Mouse (Mus musculus): ENCODE results near the gene Mrpl39.

The Mrpl39 gene

GRCm38 (mm10) chr16:84735166-84736105 lies at the start of gene Mrpl39:
Gene Mrpl39, minus strand, starts transcription at chr16:84735742.
- peak; percentile 99 for DNase-seq

GRCm38 (mm10) chr16:84784966-84785365 lies 49.4 kb upstream of the Mrpl39 start:
- peak; percentile 59 for DNase-seq

GRCm38 (mm10) chr16:84783279-84783678 lies 47.7 kb upstream of the Mrpl39 start:
- peak; percentile 95 for DNase-seq

GRCm38 (mm10) chr16:84779718-84780117 lies 44.2 kb upstream of the Mrpl39 start:
- DNase-seq, result peak; percentile 92

GRCm38 (mm10) chr16:84778861-84779630 lies 43.5 kb upstream of the Mrpl39 start:
- peak; percentile 78 for DNase-seq

- DNase-seq, result peak; percentile 66
Measured at GRCm38 (mm10) chr16:84778431-84778830, 42.9 kb upstream of the Mrpl39 start.

- DNase-seq, result peak; percentile 91
Measured at GRCm38 (mm10) chr16:84776089-84776784, 40.7 kb upstream of the Mrpl39 start.

GRCm38 (mm10) chr16:84775356-84775755 lies 39.8 kb upstream of the Mrpl39 start:
- peak; percentile 83 for DNase-seq

GRCm38 (mm10) chr16:84774761-84775231 lies 39.3 kb upstream of the Mrpl39 start:
- DNase-seq, result peak; percentile 95

GRCm38 (mm10) chr16:84774003-84774703 lies 38.6 kb upstream of the Mrpl39 start, which contains the start of gene Jam2:
Gene Jam2, plus strand, starts transcription at chr16:84774123.
- peak; percentile 99 for DNase-seq

GRCm38 (mm10) chr16:84773268-84773861 lies 37.8 kb upstream of the Mrpl39 start:
- peak; percentile 97 for DNase-seq

GRCm38 (mm10) chr16:84772496-84773267 lies 37.1 kb upstream of the Mrpl39 start:
- peak; percentile 87 for DNase-seq

GRCm38 (mm10) chr16:84771461-84771860 lies 35.9 kb upstream of the Mrpl39 start:
- peak; percentile 97 for DNase-seq

GRCm38 (mm10) chr16:84770891-84771290 lies 35.3 kb upstream of the Mrpl39 start:
- DNase-seq, result peak; percentile 82

GRCm38 (mm10) chr16:84769619-84770464 lies 34.3 kb upstream of the Mrpl39 start:
- DNase-seq, result peak; percentile 30

GRCm38 (mm10) chr16:84769182-84769581 lies 33.6 kb upstream of the Mrpl39 start:
- peak; percentile 89 for DNase-seq

GRCm38 (mm10) chr16:84767956-84768355 lies 32.4 kb upstream of the Mrpl39 start:
- DNase-seq, result peak; percentile 35

- no peak for DNase-seq
Measured at GRCm38 (mm10) chr16:84745721-84746306, 10.3 kb upstream of the Mrpl39 start.
